Mouse (Mus musculus) bone marrow macrophage, adult 2 months (primary cell): ENCODE results near the gene Cpn2.

ENCODE experiments used
- CTCF ChIP-seq: IDR thresholded peaks from 2 replicates; pipeline ENCODE4 v1.5.1; 2012; ENCODE audit warnings: low read depth, mild to moderate bottlenecking, low read length, moderate library complexity
- POLR2A ChIP-seq: IDR thresholded peaks from 2 replicates; pipeline ENCODE4 v1.6.1; 2012; ENCODE audit warnings: mild to moderate bottlenecking, low read depth, low read length, borderline replicate concordance

DNA sequence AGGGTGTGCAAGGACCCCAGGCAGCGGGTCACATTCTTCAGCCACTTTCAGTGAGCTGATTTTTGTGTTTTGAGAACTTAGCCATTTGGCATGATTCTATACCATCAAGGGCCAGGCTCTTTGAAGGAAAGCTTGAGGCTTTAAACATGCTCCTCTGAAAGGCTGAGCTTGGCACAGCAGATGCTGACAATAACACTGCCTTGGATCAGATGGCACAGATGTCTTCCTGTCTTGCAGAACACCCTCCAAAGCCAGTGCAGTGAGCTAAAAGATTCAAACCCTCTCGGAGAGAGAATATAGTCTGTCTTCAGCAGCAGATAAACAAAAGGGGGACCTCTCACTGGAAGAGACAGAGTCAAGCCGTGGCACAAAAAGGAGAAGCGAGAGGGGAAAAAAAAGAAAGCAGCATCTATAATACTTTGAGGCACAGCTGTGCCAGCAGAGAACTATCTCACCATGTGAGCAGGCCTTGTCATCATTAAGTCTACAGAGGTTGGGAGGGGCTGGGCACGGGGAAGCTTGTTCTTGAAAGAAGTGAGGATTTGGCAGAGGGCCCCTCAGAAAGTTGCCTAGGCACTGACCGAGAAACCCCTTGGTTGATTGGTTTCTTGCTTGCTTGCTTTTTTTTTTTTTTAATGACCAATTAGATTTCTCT lies 4.8 kb upstream of the Cpn2 start:
- TF ChIP-seq CTCF (no peak), POLR2A (no peak)
